Mouse (Mus musculus): ENCODE data around the gene Snx29. TPM values are rescaled to one million over a fixed set of nuclear protein-coding genes. Genes with fewer than 3 reads are reported as not detected.
"Not testable (repeated sequence)": the region's sequence is repeated elsewhere in the genome, so short reads cannot be mapped to it uniquely, and the experiment has no call there.

Snx29 gene
- total RNA-seq, 2 experiments from 2014 or later: 6.2 to 9.0 TPM

DNA sequence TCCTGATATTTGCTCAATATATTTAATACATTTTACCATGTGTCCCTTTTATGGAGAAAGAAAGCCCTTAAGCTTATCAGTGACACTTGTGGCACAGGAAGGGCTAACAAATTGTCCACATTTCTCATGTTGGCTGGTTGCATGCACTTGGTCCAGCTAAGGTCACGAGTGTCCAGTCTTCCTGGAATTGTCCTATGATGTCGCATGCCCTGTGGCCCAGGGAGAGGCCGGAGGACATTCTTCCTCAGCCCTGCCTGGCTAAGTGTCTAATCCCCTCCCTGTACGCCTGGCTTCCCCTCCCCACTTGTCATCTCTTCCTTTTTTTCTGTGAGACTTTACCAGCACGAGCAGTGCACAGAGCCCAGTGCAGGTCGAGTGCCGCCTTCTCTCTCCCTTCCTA is 29.2 kb downstream of the Snx29 start:
- ATAC-seq (replicated peaks; ENCODE audit: low FRiP score, poor library complexity, severe bottlenecking): no peak

DNA sequence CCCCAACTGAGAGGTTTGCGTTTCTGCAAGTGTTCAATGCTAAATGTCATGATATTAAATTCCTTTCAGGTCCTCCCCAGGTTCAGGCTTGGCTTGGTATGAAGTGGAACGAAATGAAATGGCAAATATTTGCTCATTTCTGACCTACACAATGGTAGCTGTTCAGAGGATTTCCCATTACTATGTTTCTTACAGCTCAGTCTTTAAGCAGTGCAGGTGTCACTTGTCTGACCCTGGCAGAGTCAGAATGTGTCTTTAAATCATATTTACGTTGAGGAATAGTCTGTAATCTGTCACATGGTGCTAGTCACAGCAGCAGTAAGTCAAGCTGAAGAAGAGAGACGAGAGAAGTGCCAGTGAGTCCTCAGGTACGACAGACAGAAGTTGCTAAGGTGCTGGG is 36.5 kb downstream of the Snx29 start:
- no peak for ATAC-seq (replicated peaks; ENCODE audit: low FRiP score, poor library complexity, severe bottlenecking)

- ATAC-seq (replicated peaks; ENCODE audit: low FRiP score, poor library complexity, severe bottlenecking): no peak
These were observed 37.2 kb downstream of the Snx29 start for GRCm38 (mm10) chr16:11359919-11360318.

GRCm38 (mm10) chr16:11360576-11360975 is 37.9 kb downstream of the Snx29 start:
- ATAC-seq (replicated peaks; ENCODE audit: low FRiP score, poor library complexity, severe bottlenecking): not testable (repeated sequence)

DNA sequence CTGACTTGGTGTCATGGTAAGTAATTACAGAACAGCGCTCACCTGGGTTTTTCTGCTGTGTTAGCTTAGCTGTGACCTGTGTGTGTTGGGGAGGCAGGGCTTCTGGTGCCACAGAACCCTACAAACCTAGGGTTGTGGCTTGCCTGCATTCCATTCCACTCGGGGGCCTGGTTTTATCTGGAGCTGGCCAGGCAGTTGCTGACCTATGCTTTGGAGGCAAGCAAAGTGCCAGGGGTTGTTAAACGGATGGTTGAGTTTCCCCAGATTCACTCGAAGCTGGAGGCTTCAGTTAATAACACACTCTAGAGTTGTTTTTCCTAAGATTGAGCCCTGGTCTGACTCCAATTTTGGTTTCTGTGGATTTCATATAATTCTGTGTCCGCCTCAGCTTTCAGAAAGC is 42.9 kb downstream of the Snx29 start:
- no peak for ATAC-seq (replicated peaks; ENCODE audit: low FRiP score, poor library complexity, severe bottlenecking)

DNA sequence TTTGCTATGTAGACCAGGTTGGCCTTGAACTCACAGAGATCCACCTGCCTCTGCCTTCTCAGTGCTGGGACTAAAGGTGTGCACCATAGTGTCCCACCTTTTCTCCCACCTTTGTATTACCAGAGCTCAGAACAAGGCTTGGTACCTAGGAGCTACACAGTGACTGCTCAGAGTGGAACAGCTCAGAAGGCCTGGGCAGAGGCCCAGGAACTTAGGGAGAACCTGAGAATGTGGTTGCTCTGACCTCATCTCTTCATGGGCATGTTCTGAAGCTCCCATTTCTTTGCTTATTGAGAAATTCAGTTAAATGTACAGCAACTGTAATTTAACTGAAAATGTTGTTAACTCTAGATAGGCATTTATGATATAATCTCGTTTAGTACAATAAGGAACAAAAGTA is 44.1 kb downstream of the Snx29 start:
- ATAC-seq (replicated peaks; ENCODE audit: low FRiP score, poor library complexity, severe bottlenecking): no peak

DNA sequence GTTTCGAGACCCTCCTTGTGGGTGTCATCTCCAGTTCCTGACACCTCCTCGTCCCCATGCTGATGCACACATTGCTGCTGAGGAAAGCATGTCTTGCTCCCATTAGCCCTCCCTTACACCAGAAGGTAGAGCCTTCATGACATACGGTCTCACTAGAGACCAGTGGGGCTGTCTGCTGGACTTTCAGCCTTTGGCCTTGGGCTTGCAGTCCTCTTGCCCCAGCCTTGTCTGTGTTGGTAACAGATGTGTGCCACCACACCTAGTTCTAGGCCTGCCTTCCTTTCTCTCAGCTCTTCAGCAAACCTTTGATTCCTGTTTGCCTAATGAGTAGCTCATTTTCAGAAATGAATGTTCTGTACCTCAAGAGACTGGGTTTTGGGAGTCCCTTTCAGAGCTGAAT is 45.7 kb downstream of the Snx29 start:
- ATAC-seq (replicated peaks; ENCODE audit: low FRiP score, poor library complexity, severe bottlenecking): no peak

- ATAC-seq (replicated peaks; ENCODE audit: low FRiP score, poor library complexity, severe bottlenecking): 0 out of 2 replicates have a peak, but pooled peaks have one; percentile 31
These were observed 46.5 kb downstream of the Snx29 start for GRCm38 (mm10) chr16:11369162-11369561.

- no peak for ATAC-seq (replicated peaks; ENCODE audit: low FRiP score, poor library complexity, severe bottlenecking)
These were observed 46.9 kb downstream of the Snx29 start for GRCm38 (mm10) chr16:11369642-11370041.

DNA sequence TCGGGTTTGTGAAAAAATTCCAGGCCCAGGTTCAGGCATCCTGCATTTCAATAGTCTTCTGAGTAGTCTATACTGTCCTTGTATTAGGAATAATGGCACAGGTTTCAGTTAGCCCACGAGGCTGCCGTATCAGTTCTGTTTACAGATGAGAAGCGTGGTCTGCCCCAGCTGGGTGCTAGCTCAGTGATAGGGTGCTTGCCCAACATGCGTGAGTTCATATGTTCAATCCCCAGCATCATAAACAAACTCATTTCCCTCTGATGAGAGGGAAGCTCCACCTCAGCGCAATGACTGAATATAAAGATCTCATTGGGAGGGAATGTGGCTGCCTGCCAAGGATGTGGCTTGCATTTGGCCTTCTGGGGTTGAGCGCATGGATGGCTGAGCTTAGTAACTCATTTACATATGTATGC is 47.4 kb downstream of the Snx29 start:
- no peak for ATAC-seq (replicated peaks; ENCODE audit: low FRiP score, poor library complexity, severe bottlenecking)

DNA sequence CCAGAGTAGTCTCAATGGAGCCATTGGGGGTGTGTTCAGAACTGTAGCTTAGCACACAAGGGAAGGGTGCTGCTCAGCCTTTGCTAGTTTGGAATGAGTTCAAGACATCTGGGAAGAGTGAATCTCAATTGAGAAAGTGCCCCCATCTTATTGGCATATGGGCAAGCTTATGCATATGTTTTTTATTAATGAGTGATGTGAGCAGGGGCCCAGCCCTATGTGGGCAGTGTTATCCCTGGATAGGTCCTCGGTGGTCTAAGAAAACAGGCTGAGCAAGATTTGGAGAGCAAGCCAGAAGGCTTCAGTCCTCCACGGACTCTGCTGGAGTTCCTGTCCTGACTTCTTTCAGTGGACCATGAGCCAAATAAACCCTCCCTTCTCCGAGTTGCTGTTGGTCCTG is 56.6 kb downstream of the Snx29 start:
- no peak for ATAC-seq (replicated peaks; ENCODE audit: low FRiP score, poor library complexity, severe bottlenecking)

GRCm38 (mm10) chr16:11380038-11380437 is 57.3 kb downstream of the Snx29 start:
- no peak for ATAC-seq (replicated peaks; ENCODE audit: low FRiP score, poor library complexity, severe bottlenecking)

GRCm38 (mm10) chr16:11380871-11381270 is 58.2 kb downstream of the Snx29 start:
- no peak for ATAC-seq (replicated peaks; ENCODE audit: low FRiP score, poor library complexity, severe bottlenecking)

DNA sequence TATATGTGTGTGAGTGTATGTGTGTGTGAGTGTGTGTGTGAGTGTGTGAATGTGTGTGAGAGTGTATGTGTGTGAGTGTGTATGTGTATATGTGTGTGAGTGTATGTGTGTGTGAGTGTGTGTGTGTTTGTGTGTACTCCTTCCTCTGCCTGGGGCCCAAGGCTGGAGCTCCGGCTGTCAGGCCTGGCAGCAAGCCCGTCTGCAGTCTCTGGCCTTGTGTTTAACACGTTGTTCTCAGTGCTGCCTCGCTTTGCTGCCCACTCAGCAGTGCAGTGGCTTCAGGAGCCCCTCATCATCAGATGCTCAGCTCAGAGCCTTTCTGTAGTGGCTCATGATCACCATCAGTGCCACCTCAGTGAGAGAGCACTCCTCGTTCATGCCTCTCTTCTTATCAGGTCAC is 61.7 kb downstream of the Snx29 start:
- no peak for ATAC-seq (replicated peaks; ENCODE audit: low FRiP score, poor library complexity, severe bottlenecking)

DNA sequence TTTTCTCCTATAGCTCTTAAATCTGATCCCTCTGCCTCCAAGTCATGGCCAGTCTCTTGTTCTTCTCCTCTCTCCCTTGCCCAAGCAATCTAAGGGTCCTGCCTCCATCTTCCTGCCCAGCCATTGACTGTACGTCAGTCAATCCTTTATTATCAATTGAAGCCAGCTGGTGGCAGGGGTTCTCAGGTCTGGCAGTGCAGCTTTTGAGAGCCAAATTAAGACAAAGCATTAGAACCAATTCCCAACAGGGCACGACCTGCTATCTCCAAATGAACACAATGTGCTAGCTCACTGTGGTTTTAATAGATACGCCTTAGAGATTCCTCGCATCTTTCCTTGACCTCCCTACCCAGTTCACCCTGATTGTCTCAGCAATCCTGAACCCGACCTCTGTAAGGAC is 62.4 kb downstream of the Snx29 start:
- ATAC-seq (replicated peaks; ENCODE audit: low FRiP score, poor library complexity, severe bottlenecking): no peak

- no peak for ATAC-seq (replicated peaks; ENCODE audit: low FRiP score, poor library complexity, severe bottlenecking)
These were observed 63.1 kb downstream of the Snx29 start for GRCm38 (mm10) chr16:11385798-11386197.

DNA sequence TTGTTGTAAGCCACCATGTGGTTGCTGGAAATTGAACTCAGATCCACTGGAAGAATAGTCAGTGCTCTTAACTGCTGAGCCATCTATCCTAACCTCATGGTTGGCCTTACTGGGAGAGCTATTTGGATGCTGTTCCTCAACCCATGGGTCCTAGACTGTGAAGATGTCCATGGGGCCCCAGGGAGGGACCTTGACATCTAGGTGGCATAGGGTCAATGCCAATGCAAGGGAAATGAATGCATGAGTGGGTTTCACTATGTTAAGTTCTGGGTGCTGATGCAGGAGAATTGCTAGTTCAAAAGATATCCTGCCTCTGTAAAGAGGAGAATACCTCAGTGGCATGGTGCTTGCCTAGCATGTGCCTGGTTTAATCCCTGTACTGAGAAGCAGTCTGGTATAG is 63.5 kb downstream of the Snx29 start:
- ATAC-seq (replicated peaks; ENCODE audit: low FRiP score, poor library complexity, severe bottlenecking): no peak

DNA sequence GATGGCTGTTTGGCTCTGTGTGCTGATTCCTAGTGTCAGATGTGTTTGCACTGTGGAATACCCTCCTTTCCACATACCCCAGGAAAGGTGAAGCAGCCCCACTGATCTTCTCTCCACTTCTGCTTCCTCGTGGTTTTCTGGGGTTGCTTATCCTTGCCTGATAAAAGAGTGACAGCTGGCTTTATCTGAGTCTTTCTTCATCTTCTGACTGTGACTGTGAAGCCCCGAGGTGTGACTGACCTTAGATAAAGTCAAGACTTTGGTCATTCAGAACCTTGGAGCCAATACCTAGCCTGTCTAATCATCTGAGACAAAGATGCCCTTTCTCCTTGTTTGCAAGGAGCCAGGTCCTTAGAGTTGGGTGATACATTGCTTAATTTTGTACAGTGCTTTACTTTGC is 65.4 kb downstream of the Snx29 start:
- ATAC-seq (replicated peaks; ENCODE audit: low FRiP score, poor library complexity, severe bottlenecking): no peak

DNA sequence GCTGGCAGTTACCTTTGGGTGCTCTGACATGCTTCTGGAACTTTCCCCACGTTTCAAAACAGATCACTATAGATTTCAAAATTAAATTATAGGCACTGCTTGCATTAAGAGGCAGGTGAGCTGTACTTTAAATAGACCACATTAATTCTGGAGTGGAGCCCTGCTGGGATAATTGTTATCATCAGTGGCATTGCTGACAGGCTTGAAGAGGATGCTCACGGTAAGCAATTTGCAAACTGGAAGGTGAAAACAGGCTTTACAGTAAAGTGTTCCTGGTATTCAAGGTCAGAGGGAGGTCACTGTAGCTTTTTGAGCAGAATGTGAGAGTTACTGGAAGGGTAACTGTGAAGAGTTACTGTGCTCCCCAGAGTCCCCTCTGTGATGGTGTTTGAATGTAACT is 66.6 kb downstream of the Snx29 start:
- no peak for ATAC-seq (replicated peaks; ENCODE audit: low FRiP score, poor library complexity, severe bottlenecking)

GRCm38 (mm10) chr16:11396570-11396969 is 73.9 kb downstream of the Snx29 start:
- ATAC-seq (replicated peaks; ENCODE audit: low FRiP score, poor library complexity, severe bottlenecking): no peak

DNA sequence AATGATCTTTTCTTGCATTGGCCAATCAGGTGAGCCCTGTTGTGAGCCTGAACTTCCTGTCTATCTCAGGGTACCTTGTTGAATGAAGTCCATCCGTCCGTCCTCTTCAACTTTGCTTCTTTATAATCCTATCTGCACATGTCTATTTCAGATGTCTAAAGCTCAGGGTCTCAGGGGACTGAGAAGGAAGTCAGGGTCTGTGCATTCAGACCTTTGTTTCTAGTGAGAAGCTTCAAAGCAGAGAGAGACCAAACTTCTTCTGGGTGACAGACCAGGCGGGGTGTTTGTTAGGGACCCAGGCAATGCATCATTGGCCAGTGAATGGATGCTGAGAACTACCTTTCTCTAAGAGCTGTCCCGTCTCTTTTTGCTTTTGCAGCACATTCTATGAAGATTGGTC is 76.7 kb downstream of the Snx29 start:
- no peak for ATAC-seq (replicated peaks; ENCODE audit: low FRiP score, poor library complexity, severe bottlenecking)

DNA sequence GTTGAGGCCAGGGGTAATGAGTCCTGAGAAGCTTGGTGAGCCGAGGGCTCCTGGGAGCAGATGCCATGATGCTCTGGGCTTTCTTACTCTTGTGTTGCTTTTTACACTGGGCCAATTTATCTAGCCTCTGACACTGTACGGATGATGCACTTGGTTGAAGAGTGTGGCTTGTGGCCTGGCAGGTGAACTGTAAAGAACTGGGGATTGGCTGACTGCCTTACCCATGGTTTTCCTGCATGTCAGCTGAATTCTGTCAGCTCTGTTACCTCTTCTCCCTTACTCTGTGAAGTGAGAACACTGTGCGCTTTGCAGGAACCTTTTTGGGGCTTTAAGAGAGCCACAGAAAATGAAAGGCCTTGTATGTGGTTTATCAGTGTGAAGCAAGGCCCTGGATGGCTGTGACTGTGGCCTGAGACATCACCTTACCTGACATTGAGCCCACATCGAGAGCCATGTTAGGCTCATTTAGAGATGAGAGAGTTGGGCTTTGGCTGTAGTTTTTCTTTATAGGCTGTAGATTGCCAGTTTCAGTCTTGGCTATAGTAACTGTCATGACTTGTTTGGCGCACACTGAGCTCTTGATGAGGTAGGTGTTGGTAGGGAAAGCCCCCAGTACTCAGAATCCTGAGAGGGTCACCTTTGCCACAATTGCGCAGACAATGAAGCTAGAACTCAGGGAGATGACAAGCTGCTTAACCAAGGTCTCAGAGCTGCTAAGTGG is 77.3 kb downstream of the Snx29 start:
- no peak for ATAC-seq (replicated peaks; ENCODE audit: low FRiP score, poor library complexity, severe bottlenecking)
